Mouse (Mus musculus): ENCODE measurements around the gene E130114P18Rik.

E130114P18Rik gene

GRCm38 (mm10) chr4:97752276-97753010 lies 25.4 kb downstream of the E130114P18Rik start:
- no peak for DNase-seq (ENCODE audit: low read depth, low spot score)

- DNase-seq (ENCODE audit: low read depth, low spot score): no peak
These were observed 26.2 kb downstream of the E130114P18Rik start for GRCm38 (mm10) chr4:97751483-97752251.

GRCm38 (mm10) chr4:97751030-97751482 lies 26.8 kb downstream of the E130114P18Rik start:
- peak; percentile 70 for DNase-seq (ENCODE audit: low read depth, low spot score)

- DNase-seq (ENCODE audit: low read depth, low spot score): no peak
These were observed 27.5 kb downstream of the E130114P18Rik start for GRCm38 (mm10) chr4:97750401-97750800.

- no peak for DNase-seq (ENCODE audit: low read depth, low spot score)
These were observed 31.6 kb downstream of the E130114P18Rik start for GRCm38 (mm10) chr4:97746106-97746900.

DNA sequence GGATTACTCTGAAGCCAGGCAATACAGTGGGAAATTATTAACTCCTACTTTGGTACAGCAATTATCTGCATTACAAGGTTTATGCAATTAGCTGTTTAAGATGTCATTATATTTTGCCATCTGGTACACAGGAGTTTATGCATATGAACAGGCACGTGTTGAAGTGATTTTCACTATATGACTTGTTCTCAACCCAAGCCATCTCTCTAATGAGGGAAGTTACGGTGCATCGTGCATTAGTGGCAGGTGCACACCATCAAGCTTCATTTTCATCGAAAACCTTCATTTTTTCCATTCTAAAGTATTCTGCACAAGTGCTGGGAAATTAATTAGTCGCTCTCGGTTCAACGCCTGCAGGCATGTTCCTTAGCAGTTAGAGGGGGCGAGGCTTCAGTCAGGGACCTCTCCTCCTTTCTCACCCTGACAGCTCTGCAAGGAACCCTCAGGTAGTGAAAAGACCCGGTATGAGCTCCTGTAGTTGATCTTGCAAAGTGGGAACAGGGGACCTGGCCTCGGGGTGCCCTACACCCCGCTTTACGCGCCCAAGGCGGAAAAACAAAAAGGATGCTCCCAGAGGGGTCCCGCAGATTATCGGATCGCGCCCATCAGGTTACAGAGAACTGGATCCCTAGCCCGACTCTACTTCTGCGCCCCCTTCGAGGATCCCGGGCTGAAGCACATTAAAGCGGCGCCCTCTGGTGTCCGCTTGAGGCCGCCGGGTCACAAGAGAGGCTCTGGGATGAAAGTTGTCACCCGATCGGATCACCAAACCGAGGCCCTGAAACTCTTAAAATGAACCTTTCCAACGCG lies 32.4 kb downstream of the E130114P18Rik start:
- no peak for DNase-seq (ENCODE audit: low read depth, low spot score)

- no peak for DNase-seq (ENCODE audit: low read depth, low spot score)
These were observed 33.9 kb downstream of the E130114P18Rik start for GRCm38 (mm10) chr4:97743932-97744331.

GRCm38 (mm10) chr4:97733392-97733791 lies 44.5 kb downstream of the E130114P18Rik start:
- no peak for DNase-seq (ENCODE audit: low read depth, low spot score)

- no peak for DNase-seq (ENCODE audit: low read depth, low spot score)
These were observed 47.5 kb downstream of the E130114P18Rik start for GRCm38 (mm10) chr4:97730416-97730815.

GRCm38 (mm10) chr4:97729999-97730398 lies 47.9 kb downstream of the E130114P18Rik start:
- no peak for DNase-seq (ENCODE audit: low read depth, low spot score)

DNA sequence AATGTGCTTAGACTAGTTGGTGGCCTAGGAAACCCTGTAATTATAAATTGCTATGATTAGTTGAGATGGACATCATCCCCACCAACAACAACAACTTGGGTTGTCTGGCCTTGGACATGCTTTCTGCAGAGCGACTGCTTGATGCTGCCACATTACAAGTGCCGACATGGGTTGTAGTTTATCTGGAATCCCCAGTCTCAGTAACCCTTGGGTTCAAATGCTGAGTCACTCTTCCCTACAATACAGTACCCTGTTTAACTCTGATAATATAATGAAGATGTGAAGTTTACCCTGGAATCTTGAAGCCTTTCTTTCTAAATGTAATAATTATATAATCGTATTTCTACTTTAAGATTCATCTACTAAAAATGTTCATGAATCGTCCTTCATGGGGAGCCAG lies 49.4 kb downstream of the E130114P18Rik start:
- DNase-seq (ENCODE audit: low read depth, low spot score): no peak

DNA sequence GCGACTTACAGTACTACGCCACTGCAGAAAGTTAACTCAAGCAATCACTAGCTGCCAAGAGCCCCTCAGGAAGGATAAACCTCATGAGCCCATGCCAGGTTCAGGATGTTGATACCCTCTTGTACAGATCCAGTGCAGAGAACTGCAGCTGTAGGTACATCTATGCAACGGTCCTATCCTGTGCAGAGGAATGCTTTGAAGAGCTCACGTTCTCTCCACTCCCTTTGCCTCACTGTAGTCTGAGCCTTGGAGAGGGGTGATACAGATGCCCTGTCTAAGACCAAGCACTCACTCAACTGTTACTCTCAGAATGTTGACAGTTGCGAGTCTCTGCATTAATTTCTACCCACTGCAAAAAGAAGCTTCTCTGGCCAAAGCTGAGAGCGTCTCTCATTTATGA lies 54.5 kb downstream of the E130114P18Rik start:
- DNase-seq (ENCODE audit: low read depth, low spot score): no peak

GRCm38 (mm10) chr4:97722666-97723065 lies 55.2 kb downstream of the E130114P18Rik start:
- DNase-seq (ENCODE audit: low read depth, low spot score): no peak

- DNase-seq (ENCODE audit: low read depth, low spot score): no peak
These were observed 63.3 kb downstream of the E130114P18Rik start for GRCm38 (mm10) chr4:97714616-97715015.

DNA sequence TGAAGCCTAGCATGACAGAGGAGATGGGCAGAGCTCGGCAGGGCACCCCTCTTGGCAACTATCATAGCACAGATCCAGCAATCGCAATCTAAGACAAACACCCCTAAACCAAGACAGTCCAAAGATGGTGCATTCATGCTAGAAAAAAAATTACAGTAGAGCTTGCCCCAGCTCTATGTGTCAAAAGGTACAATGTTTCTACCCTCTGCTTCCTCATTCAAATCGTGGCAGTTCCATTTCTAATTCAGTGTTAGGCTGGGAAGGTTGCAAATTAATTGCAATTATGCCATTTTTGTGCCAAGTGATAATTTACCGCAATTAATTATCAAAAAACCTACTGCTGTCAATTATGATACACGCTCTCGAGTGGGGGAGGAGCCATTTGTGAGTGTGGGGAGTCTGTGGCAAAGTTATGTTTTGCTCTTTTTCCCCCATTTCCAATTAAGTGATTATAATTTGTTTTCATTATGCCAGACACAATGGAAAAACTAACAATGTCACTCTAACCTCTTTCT lies 63.7 kb downstream of the E130114P18Rik start:
- no peak for DNase-seq (ENCODE audit: low read depth, low spot score)

GRCm38 (mm10) chr4:97712547-97712946 lies 65.3 kb downstream of the E130114P18Rik start:
- no peak for DNase-seq (ENCODE audit: low read depth, low spot score)

DNA sequence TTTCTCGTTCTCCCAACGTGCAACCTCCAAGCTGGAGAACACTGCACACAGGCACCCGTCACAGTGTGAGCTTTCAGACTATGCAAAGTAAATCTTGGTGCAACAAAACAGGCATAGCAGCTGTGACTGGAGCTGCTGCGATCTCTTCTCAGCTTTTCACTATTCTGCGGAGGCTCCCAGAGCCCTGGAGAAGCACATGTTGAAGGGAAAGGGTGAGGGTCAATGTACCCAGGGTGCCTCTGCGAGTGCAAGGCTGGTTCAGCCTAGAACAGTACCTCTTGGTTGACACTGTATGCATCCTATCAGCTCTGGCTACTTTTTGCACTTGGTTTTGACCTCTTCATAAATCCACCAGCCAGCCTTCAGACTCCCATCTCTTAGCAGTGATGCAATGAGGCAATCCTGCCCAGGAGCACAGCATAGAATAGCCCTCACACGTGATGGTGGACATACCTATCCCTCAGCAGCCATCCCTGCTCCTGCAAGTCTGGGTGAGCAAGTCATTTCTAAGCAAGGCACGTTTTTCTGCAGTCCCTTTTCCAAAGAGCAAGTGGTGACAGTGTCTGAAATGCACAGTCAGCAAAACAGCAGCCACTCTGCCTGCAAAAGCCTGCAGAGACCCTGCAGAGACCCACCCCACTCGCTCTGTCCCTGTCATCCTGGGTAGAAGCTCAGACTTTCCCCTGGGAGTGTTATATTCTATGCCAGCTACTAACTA lies 67.7 kb downstream of the E130114P18Rik start:
- DNase-seq (ENCODE audit: low read depth, low spot score): no peak

DNA sequence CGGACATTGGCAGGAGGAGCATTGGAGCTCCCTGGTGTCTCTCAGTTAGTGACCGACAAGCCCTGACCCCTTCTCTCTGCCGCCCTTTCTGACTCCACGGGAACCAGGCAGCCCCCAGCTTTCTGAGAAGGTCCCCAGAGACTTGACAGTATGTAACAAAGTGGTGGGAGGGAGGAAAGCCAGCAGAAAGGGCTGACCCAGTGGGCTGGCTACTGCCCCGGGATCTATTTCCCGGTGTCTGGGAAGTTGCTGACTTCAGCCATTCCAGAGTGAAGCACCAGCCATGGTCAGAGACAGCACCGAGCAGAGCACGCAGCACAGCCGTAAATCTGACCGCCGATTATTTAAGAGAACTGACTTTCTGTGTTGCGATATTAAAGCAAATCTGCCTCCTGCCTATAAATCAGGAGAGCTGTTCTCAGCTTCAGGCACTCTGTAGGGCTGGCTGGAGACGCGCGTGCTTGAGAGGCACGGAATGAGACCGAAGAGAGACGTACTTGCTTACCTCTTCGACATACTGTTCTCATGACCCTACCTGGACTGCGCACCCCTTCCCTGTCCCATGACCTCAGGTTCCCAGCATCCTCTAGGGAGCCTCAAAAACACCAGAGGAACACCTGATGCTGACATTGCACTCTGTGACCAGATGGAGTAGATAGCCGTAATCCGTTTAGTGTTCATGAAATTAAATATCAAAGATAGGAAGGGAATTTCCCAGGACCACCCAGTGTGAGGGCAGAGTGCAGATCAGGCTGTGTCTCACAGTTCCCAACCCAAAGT lies 70.3 kb downstream of the E130114P18Rik start:
- no peak for DNase-seq (ENCODE audit: low read depth, low spot score)
